Mouse (Mus musculus) liver, embryonic 14.5 days (tissue): ENCODE measurements around the gene Rreb1.

ENCODE experiments used
- CTCF ChIP-seq: IDR thresholded peaks from 2 replicates; pipeline ENCODE4 v1.5.1; 2016; ENCODE audit warnings: antibody characterized with exemption, low read depth, control low read depth
- EP300 ChIP-seq: IDR thresholded peaks from 2 replicates; pipeline ENCODE4 v1.6.1; 2016; ENCODE audit warnings: antibody characterized with exemption, low read depth

- TF ChIP-seq EP300 (peak; percentile 59), CTCF (no peak)
Measured at GRCm38 (mm10) chr13:37993704-37994404, 215.7 kb downstream of the Rreb1 start, which contains the start of gene Ssr1.
